In genomic region chr1:136617163-136617788, GRCm38 (mm10) we compare ENCODE assay signal across 21 mouse cellular contexts. TPM values are rescaled to one million over a fixed set of nuclear protein-coding genes. Genes with fewer than 3 reads are reported as not detected.
DNase-seq lines count a peak whose midpoint lies in the region; ATAC-seq and TF ChIP-seq lines count a peak whose summit lies in the region.
"Had no signal": no experiment of that assay in that cellular context is flagged by ENCODE, and none has a peak within 500 bp of the region (broad histone marks: within the 10 kb centered on the region; RNA-seq: fewer than 3 reads in every experiment).

No protein-coding gene starts in this region.

- ATAC-seq in stomach, postnatal 0 days (ENCODE audit: low FRiP score, low TSS enrichment), result peak; percentile 78
- no peak for ATAC-seq in liver, embryonic 11.5 days (replicated peaks; ENCODE audit: low FRiP score)
- no peak for ATAC-seq in hindbrain, embryonic 13.5 days (ENCODE audit: low FRiP score)
- ATAC-seq: hindbrain, embryonic 16.5 days had no signal

- H3K9ac ChIP-seq in stomach, postnatal 0 days (ENCODE audit: low read length), result no peak overlapping the region
- H3K9ac ChIP-seq in liver, embryonic 11.5 days (ENCODE audit: low read depth, low read length), result no peak overlapping the region
- H3K9ac ChIP-seq in hindbrain, embryonic 13.5 days, result no peak overlapping the region
- H3K9ac ChIP-seq: embryonic facial prominence, embryonic 13.5 days; limb, embryonic 15.5 days had no signal

- no peaks in the 10 kb centered on the region for H3K9me3 ChIP-seq in stomach, postnatal 0 days (ENCODE audit: control insufficient read depth, low read length)
- no peaks in the 10 kb centered on the region for H3K9me3 ChIP-seq in liver, embryonic 11.5 days (ENCODE audit: control insufficient read depth, low read length)
- no peaks in the 10 kb centered on the region for H3K9me3 ChIP-seq in hindbrain, embryonic 13.5 days
- H3K9me3 ChIP-seq: embryonic facial prominence, embryonic 13.5 days; heart, embryonic 10.5 days; limb, embryonic 15.5 days; megakaryocyte, embryonic 14.5 days had no signal

- TF ChIP-seq POLR2A in spleen, adult 2 months (IDR thresholded peaks at IDR 0.05; ENCODE audit: low read depth, low read length), result no peak

- WGBS in spleen, adult 2 months, result 36% methylated on average over 7 of the region's 7 CpGs
- WGBS in stomach, postnatal 0 days, result 42% methylated on average over 7 of the region's 7 CpGs
- WGBS in liver, embryonic 11.5 days, result 53% methylated on average over 7 of the region's 7 CpGs
- WGBS in hindbrain, embryonic 13.5 days, result 84% methylated on average over 7 of the region's 7 CpGs

- H3K4me1 ChIP-seq in spleen, adult 2 months (ENCODE audit: control insufficient read depth, insufficient read depth, insufficient read length), result no peaks in the 10 kb centered on the region; the same call in 1 of the 2 replicates
- H3K4me1 ChIP-seq in stomach, postnatal 0 days (replicated peaks; ENCODE audit: control insufficient read depth, insufficient read depth), result no peaks in the 10 kb centered on the region
- H3K4me1 ChIP-seq in liver, embryonic 11.5 days (replicated peaks; ENCODE audit: control insufficient read depth, insufficient read depth, low read length), result peaks cover 8% of the 10 kb centered on the region
- no peaks in the 10 kb centered on the region; the same call in 1 of the 2 replicates for H3K4me1 ChIP-seq in hindbrain, embryonic 13.5 days (replicated peaks)
- H3K4me1 ChIP-seq: embryonic facial prominence, embryonic 13.5 days; limb, embryonic 15.5 days; megakaryocyte, embryonic 14.5 days had no signal

- no peak for TF ChIP-seq EP300 in stomach, postnatal 0 days (optimal IDR thresholded peaks at IDR 0.05)

- no peak for DNase-seq in spleen, adult 2 months (ENCODE audit: low read depth in 1 of 2, low spot score in 2 of 2)
- no peak for DNase-seq in spleen, postnatal 10 days (ENCODE audit: low spot score in 2 of 2)
- peak; percentile 84 for DNase-seq in induced T-regulatory cell, adult 2 months (ENCODE audit: low read depth)
- no peak for DNase-seq in stomach, postnatal 0 days (ENCODE audit: low spot score)
- DNase-seq in thymus, postnatal 4 days, result peak; percentile 54
- DNase-seq in liver, embryonic 11.5 days (ENCODE audit: low spot score), result no peak
- no peak for DNase-seq in cerebellum, adult 9-11 months
- DNase-seq: adrenal gland, postnatal 25 days; cerebellum, adult 18-20 months; gastrocnemius, postnatal 25 days; heart, postnatal 36 days; kidney, adult 18-20 months; layer of hippocampus, postnatal 36 days; lung, adult 18-20 months had no signal

- no peak for TF ChIP-seq CTCF in spleen, adult 2 months (IDR thresholded peaks at IDR 0.05; ENCODE audit: extremely low read depth, insufficient read depth, insufficient read length, insufficient replicate concordance)
- no peak for TF ChIP-seq CTCF in stomach, postnatal 0 days (IDR thresholded peaks at IDR 0.05; ENCODE audit: low read depth)

- H3K36me3 ChIP-seq in spleen, adult 2 months (ENCODE audit: control insufficient read depth, insufficient read depth, low read length), result no peaks in the 10 kb centered on the region
- no peaks in the 10 kb centered on the region for H3K36me3 ChIP-seq in stomach, postnatal 0 days (ENCODE audit: control insufficient read depth, insufficient read depth, low read length)
- H3K36me3 ChIP-seq in liver, embryonic 11.5 days (ENCODE audit: control insufficient read depth, insufficient read depth, low read length), result no peaks in the 10 kb centered on the region
- H3K36me3 ChIP-seq in hindbrain, embryonic 13.5 days, result no peaks in the 10 kb centered on the region
- H3K36me3 ChIP-seq: embryonic facial prominence, embryonic 13.5 days; heart, embryonic 10.5 days; limb, embryonic 15.5 days had no signal

- H3K4me2 ChIP-seq in stomach, postnatal 0 days (replicated peaks; ENCODE audit: low read depth), result no peak overlapping the region
- no peak overlapping the region for H3K4me2 ChIP-seq in liver, embryonic 11.5 days
- no peak overlapping the region for H3K4me2 ChIP-seq in hindbrain, embryonic 13.5 days
- H3K4me2 ChIP-seq: embryonic facial prominence, embryonic 13.5 days; limb, embryonic 15.5 days had no signal

- no peak overlapping the region for H3K4me3 ChIP-seq in spleen, adult 2 months (ENCODE audit: extremely low read depth, insufficient read depth, insufficient read length)
- no peak overlapping the region for H3K4me3 ChIP-seq in stomach, postnatal 0 days (ENCODE audit: low read depth, low read length)
- H3K4me3 ChIP-seq in liver, embryonic 11.5 days (ENCODE audit: low read depth, low read length), result no peak overlapping the region
- H3K4me3 ChIP-seq in hindbrain, embryonic 13.5 days, result no peak overlapping the region
- H3K4me3 ChIP-seq: embryonic facial prominence, embryonic 13.5 days; heart, embryonic 10.5 days; limb, embryonic 15.5 days; megakaryocyte, embryonic 14.5 days had no signal

- H3K27me3 ChIP-seq in spleen, adult 2 months (ENCODE audit: control insufficient read depth, insufficient read depth, low read length), result no peaks in the 10 kb centered on the region
- H3K27me3 ChIP-seq in stomach, postnatal 0 days (ENCODE audit: control insufficient read depth, insufficient read depth, low read length), result no peaks in the 10 kb centered on the region
- H3K27me3 ChIP-seq in liver, embryonic 11.5 days (replicated peaks; ENCODE audit: control insufficient read depth, insufficient read depth, low read length), result no peaks in the 10 kb centered on the region
- no peaks in the 10 kb centered on the region for H3K27me3 ChIP-seq in hindbrain, embryonic 13.5 days
- H3K27me3 ChIP-seq: CH12.LX; embryonic facial prominence, embryonic 13.5 days; limb, embryonic 15.5 days had no signal

- H3K27ac ChIP-seq in spleen, adult 2 months (ENCODE audit: insufficient read depth, low read length), result peak overlapping the region; percentile 56
- no peak overlapping the region for H3K27ac ChIP-seq in stomach, postnatal 0 days (replicated peaks)
- H3K27ac ChIP-seq in liver, embryonic 11.5 days (ENCODE audit: low read depth, low read length), result no peak overlapping the region; the same call in 1 of the 2 replicates
- H3K27ac ChIP-seq in hindbrain, embryonic 13.5 days, result no peak overlapping the region
- H3K27ac ChIP-seq: embryonic facial prominence, embryonic 13.5 days; heart, embryonic 10.5 days; limb, embryonic 15.5 days had no signal

RNA-seq across cellular contexts. Expression of gene Zfp281, which starts 7.4 kb away (rescaled TPM):
- 1.9 and 2.7 TPM in 2 replicates for polyA plus RNA-seq in spleen, adult 2 months (2012; rRNA removed)
- polyA plus RNA-seq in stomach, postnatal 0 days (2015; fragmentation: Nextera tagmentation; extraction: Ambion mirVana), result 7.4 and 7.5 TPM in 2 replicates
- polyA plus RNA-seq in liver, embryonic 11.5 days (2014; fragmentation: Nextera tagmentation; extraction: Ambion mirVana), result 19.3 and 21.3 TPM in 2 replicates
- 25.0 and 25.6 TPM in 2 replicates for polyA plus RNA-seq in hindbrain, embryonic 13.5 days (2015; fragmentation: Nextera tagmentation; extraction: Ambion mirVana)

Comparison
In these comparisons a context has a peak if more than half of its experiments do, and no peak if none do; other contexts are left out.
1. DNase-seq: peak in induced T-regulatory cell, adult 2 months (single experiment) and thymus, postnatal 4 days (single experiment); none in spleen, adult 2 months (0 of 2), spleen, postnatal 10 days (0 of 2), stomach, postnatal 0 days (single experiment), liver, embryonic 11.5 days (single experiment) and cerebellum, adult 9-11 months (single experiment).